ENCODE assay signal across 1 mouse cellular context in the genomic region with DNA sequence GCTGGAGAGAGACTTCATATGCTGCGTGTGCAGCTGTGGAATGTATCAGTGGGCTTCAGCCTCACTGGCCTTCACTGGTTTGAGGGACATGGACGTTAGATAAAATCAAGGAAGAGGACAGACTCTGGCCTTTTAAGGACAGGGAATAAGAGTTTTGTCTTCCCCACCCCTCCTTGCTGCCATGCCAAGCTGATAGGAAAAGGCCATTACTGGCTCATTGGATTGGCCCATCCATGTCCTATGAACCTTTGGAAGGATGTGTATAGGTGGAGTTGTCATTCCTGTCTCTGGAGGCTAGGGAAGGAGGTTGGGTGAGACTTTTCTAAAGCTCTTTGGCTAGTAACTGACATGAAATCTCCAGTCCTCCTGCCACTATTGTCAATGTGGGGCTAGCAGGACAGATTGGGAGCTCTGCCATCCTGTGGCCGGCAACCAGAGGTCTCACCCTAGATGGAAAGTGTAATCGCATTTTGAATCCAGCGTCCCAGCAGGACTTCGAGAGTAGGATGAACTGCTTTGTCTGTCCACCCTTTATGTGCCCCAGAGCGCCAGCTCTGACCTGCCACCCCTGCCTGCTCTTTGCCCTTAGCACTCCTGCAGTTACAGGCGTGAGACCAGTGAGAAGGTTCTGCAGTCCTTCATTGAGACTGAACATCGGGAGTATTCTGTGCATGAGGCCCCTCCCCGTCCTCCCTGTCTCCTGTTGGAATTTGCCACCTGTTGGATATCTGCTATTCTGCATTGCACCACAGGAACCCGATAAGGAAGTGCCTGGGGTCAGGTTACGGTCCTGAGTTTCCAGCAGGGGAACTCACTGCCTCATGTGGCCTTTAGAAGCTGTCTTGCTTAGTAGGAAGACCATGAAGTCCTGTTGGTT.
TF ChIP-seq lines count a peak whose summit lies in the region.

No protein-coding gene starts in this region.

TF ChIP-seq in MEL, 35 proteins besides CTCF, POLR2A, EP300 and RAD21 (continued from another document):
- TF ChIP-seq ELF1 (IDR thresholded peaks at IDR 0.05; ENCODE audit: low read depth, low read length) (no peak), MAX (IDR thresholded peaks at IDR 0.05; ENCODE audit: low read length) (no peak), TBP (IDR thresholded peaks at IDR 0.05; ENCODE audit: low read depth, low read length) (no peak), E2F4 (IDR thresholded peaks at IDR 0.05; ENCODE audit: borderline replicate concordance, low read depth, low read length) (no peak)
